Mouse (Mus musculus) liver, embryonic 16.5 days (tissue): ENCODE data around the gene Mrpl51. TPM values are rescaled to one million over a fixed set of nuclear protein-coding genes. Genes with fewer than 3 reads are reported as not detected.

ENCODE experiments used
- ATAC-seq: fragments of 200-750 bp; cut with Nextera tagmentation; 2 replicates; pipeline ENCODE4 v1.8.0; 2017; ENCODE audit warnings: low read depth, mild to moderate bottlenecking, moderate number of reproducible peaks, moderate library complexity
- H3K27ac ChIP-seq: fragments of 300-500 bp; sonication (generic); 2 replicates; pipeline ENCODE4 v1.5.1; 2014; ENCODE audit warnings: mild to moderate bottlenecking, low read length
- H3K27me3 ChIP-seq: fragments of 300-500 bp; sonication (generic); 2 replicates; pipeline ENCODE4 v1.6.1; 2014; ENCODE audit warnings: low read depth, low read length, mixed read lengths; ENCODE audit not compliant: control insufficient read depth, insufficient read depth
- H3K36me3 ChIP-seq: fragments of 300-500 bp; sonication (generic); 2 replicates; pipeline ENCODE4 v1.6.1; 2014; ENCODE audit warnings: mild to moderate bottlenecking; ENCODE audit not compliant: control insufficient read depth, insufficient read depth
- H3K4me1 ChIP-seq: fragments of 300-500 bp; sonication (generic); 2 replicates; pipeline ENCODE4 v1.6.1; 2014; ENCODE audit warnings: low read depth, low read length, mixed read lengths; ENCODE audit not compliant: control insufficient read depth
- H3K4me2 ChIP-seq: fragments of 300-500 bp; sonication (generic); 2 replicates; pipeline ENCODE4 v1.6.1; 2014; ENCODE audit warnings: low read depth, low read length, mixed read lengths
- H3K4me3 ChIP-seq: fragments of 300-500 bp; sonication (generic); 2 replicates; pipeline ENCODE4 v1.5.1; 2014; ENCODE audit warnings: low read depth, mild to moderate bottlenecking, low read length
- H3K9ac ChIP-seq: fragments of 300-500 bp; sonication (generic); 2 replicates; pipeline ENCODE4 v1.6.1; 2014; ENCODE audit warnings: low read depth, low read length
- H3K9me3 ChIP-seq: fragments of 300-500 bp; sonication (generic); replicated peaks from 2 replicates; pipeline ENCODE4 v1.6.1; 2016; ENCODE audit warnings: low read length; ENCODE audit not compliant: control insufficient read depth
- WGBS: fragments of 180-500 bp; shearing (Covaris S2); extraction: QIAGEN DNeasy Blood & Tissue Kit; methylation state at CpG from one replicate; pipeline ENCODE4 v1.1.7; 2014; ENCODE audit not compliant: insufficient replicate concordance; 5-methylcytosine and 5-hydroxymethylcytosine counted together
- polyA plus RNA-seq: library from polyadenylated mRNA; unstranded; fragments of >200 nt; fragmentation: Nextera tagmentation; extraction: Ambion mirVana; gene quantifications from 2 replicates; pipeline ENCODE4 v1.2.1, GENCODE M21; 2015

Gene Mrpl51
- polyA plus RNA-seq, 1 experiment from 2014 or later = 145 TPM

GRCm38 (mm10) chr6:125173256-125173655 is 18.3 kb upstream of the Mrpl51 start:
- Histone ChIP-seq H3K9me3 (no peaks in the 10 kb centered on the region), H3K36me3 (peaks cover 100% of the 10 kb centered on the region), H3K4me3 (no peak overlapping the region), H3K4me2 (no peak overlapping the region), H3K27ac (peak overlapping the region; percentile 64), H3K4me1 (peaks cover 6% of the 10 kb centered on the region; the same call in 1 of the 2 replicates), H3K27me3 (no peaks in the 10 kb centered on the region), H3K9ac (no peak overlapping the region)
- WGBS = 88% methylated on average over 7 of the region's 7 CpGs
- ATAC-seq = no peak

- Histone ChIP-seq H3K4me2 (no peak overlapping the region), H3K9ac (no peak overlapping the region), H3K4me1 (peaks cover 5% of the 10 kb centered on the region; the same call in 1 of the 2 replicates), H3K36me3 (peaks cover 100% of the 10 kb centered on the region), H3K27me3 (no peaks in the 10 kb centered on the region), H3K4me3 (no peak overlapping the region), H3K27ac (no peak overlapping the region), H3K9me3 (no peaks in the 10 kb centered on the region)
- no peak for ATAC-seq
- WGBS = 93% methylated on average over 5 of the region's 5 CpGs
Observed at GRCm38 (mm10) chr6:125175469-125175868, 16.1 kb upstream of the Mrpl51 start.

- H3K4me1 ChIP-seq = no peaks in the 10 kb centered on the region
- 92% methylated on average over 7 of the region's 7 CpGs for WGBS
- H3K9me3 ChIP-seq = no peaks in the 10 kb centered on the region
- H3K36me3 ChIP-seq = peaks cover 98% of the 10 kb centered on the region
- no peak overlapping the region for H3K9ac ChIP-seq
- H3K4me2 ChIP-seq = no peak overlapping the region
- H3K27me3 ChIP-seq = no peaks in the 10 kb centered on the region
- no peak overlapping the region for H3K4me3 ChIP-seq
- ATAC-seq = no peak
- no peak overlapping the region for H3K27ac ChIP-seq
Observed at GRCm38 (mm10) chr6:125179601-125180000, 12.0 kb upstream of the Mrpl51 start.

- H3K9me3 ChIP-seq = no peaks in the 10 kb centered on the region
- H3K4me2 ChIP-seq = no peak overlapping the region
- no peak overlapping the region for H3K9ac ChIP-seq
- H3K36me3 ChIP-seq = peaks cover 98% of the 10 kb centered on the region
- H3K27me3 ChIP-seq = no peaks in the 10 kb centered on the region
- no peak overlapping the region for H3K27ac ChIP-seq
- no peak for ATAC-seq
- no peaks in the 10 kb centered on the region for H3K4me1 ChIP-seq
- no peak overlapping the region for H3K4me3 ChIP-seq
- WGBS = 84% methylated on average over 5 of the region's 5 CpGs
Observed at GRCm38 (mm10) chr6:125182133-125182532, 9.5 kb upstream of the Mrpl51 start.

GRCm38 (mm10) chr6:125186203-125186602 is 5.4 kb upstream of the Mrpl51 start:
- Histone ChIP-seq H3K4me3 (no peak overlapping the region), H3K4me2 (no peak overlapping the region), H3K27ac (no peak overlapping the region), H3K27me3 (no peaks in the 10 kb centered on the region), H3K4me1 (peaks cover 14% of the 10 kb centered on the region), H3K9me3 (no peaks in the 10 kb centered on the region), H3K36me3 (peaks cover 83% of the 10 kb centered on the region), H3K9ac (no peak overlapping the region)
- ATAC-seq = no peak
- WGBS = 88% methylated on average over 10 of the region's 10 CpGs

- Histone ChIP-seq H3K4me1 (peaks cover 20% of the 10 kb centered on the region), H3K4me3 (peak overlapping the region; percentile 81), H3K27me3 (no peaks in the 10 kb centered on the region), H3K36me3 (peaks cover 56% of the 10 kb centered on the region), H3K27ac (peak overlapping the region; percentile 100), H3K4me2 (peak overlapping the region; percentile 57), H3K9ac (peak overlapping the region; percentile 76), H3K9me3 (no peaks in the 10 kb centered on the region)
- ATAC-seq = no peak
Observed at GRCm38 (mm10) chr6:125190816-125191215, 785 bp upstream of the Mrpl51 start.

GRCm38 (mm10) chr6:125192016-125192714 is 564 bp downstream of the Mrpl51 start:
- peak overlapping the region; percentile 100 for H3K27ac ChIP-seq
- no peaks in the 10 kb centered on the region for H3K9me3 ChIP-seq
- 0% methylated on average over 34 of the region's 34 CpGs for WGBS
- H3K36me3 ChIP-seq = peaks cover 42% of the 10 kb centered on the region
- H3K27me3 ChIP-seq = no peaks in the 10 kb centered on the region
- peak overlapping the region; percentile 92 for H3K4me2 ChIP-seq
- peak overlapping the region; percentile 81 for H3K4me3 ChIP-seq
- peak; percentile 87 for ATAC-seq
- H3K9ac ChIP-seq = peak overlapping the region; percentile 77
- peaks cover 20% of the 10 kb centered on the region for H3K4me1 ChIP-seq

GRCm38 (mm10) chr6:125192841-125193240 is 1.2 kb downstream of the Mrpl51 start:
- Histone ChIP-seq H3K4me2 (peak overlapping the region; percentile 92), H3K27ac (peak overlapping the region; percentile 100), H3K36me3 (peaks cover 36% of the 10 kb centered on the region), H3K4me3 (peak overlapping the region; percentile 81), H3K4me1 (peaks cover 20% of the 10 kb centered on the region), H3K9me3 (no peaks in the 10 kb centered on the region), H3K9ac (peak overlapping the region; percentile 77), H3K27me3 (no peaks in the 10 kb centered on the region)
- whole genome bisulfite sequencing = 11% methylated on average over 5 of the region's 5 CpGs
- ATAC-seq = no peak

GRCm38 (mm10) chr6:125193390-125193789 is 1.8 kb downstream of the Mrpl51 start:
- peak overlapping the region; percentile 100 for H3K27ac ChIP-seq
- peak overlapping the region; percentile 92 for H3K4me2 ChIP-seq
- peaks cover 30% of the 10 kb centered on the region for H3K36me3 ChIP-seq
- H3K27me3 ChIP-seq = no peaks in the 10 kb centered on the region
- 26% methylated on average over 7 of the region's 7 CpGs for WGBS
- peak overlapping the region; percentile 1; the same call in 1 of the 2 replicates for H3K9ac ChIP-seq
- ATAC-seq = no peak
- no peaks in the 10 kb centered on the region for H3K9me3 ChIP-seq
- H3K4me3 ChIP-seq = peak overlapping the region; percentile 81
- H3K4me1 ChIP-seq = peaks cover 17% of the 10 kb centered on the region
